Mouse (Mus musculus): ENCODE data around the gene Pdk1.

Pdk1 gene

GRCm38 (mm10) chr2:71938716-71939393 lies 65.8 kb downstream of the Pdk1 start:
- DNase-seq (ENCODE audit: low read depth, low spot score): no peak

GRCm38 (mm10) chr2:71941005-71941720 lies 68.1 kb downstream of the Pdk1 start:
- no peak for DNase-seq (ENCODE audit: low read depth, low spot score)

- no peak for DNase-seq (ENCODE audit: low read depth, low spot score)
These were observed 68.7 kb downstream of the Pdk1 start for GRCm38 (mm10) chr2:71941721-71942087.

GRCm38 (mm10) chr2:71951212-71951611 lies 78.2 kb downstream of the Pdk1 start:
- DNase-seq (ENCODE audit: low read depth, low spot score): no peak

Data from mesoderm, embryonic 11.5 days (tissue).